Mouse (Mus musculus) Patski (cell line): ENCODE results near the gene Mvb12a. TPM values are rescaled to one million over a fixed set of nuclear protein-coding genes. Genes with fewer than 3 reads are reported as not detected.

ENCODE experiments used
- ATAC-seq: fragments of 100-300 bp; one replicate; pipeline ENCODE4 v1.8.0; 2021
- CTCF ChIA-PET: fragments of 350-600 bp; sonication (Branson Sonifier 250); formaldehyde crosslinking; loops from one replicate; lab custom pipeline; 2022; ENCODE audit warnings: inconsistent platforms; lab: Charles Lee
- POLR2A ChIA-PET: fragments of 350-600 bp; sonication (Branson Sonifier 250); formaldehyde crosslinking; loops from one replicate; lab custom pipeline; 2022; ENCODE audit warnings: antibody characterized with exemption, inconsistent platforms; lab: Charles Lee
- DNase-seq: peaks from one replicate; pipeline ENCODE4 v3.0.0-alpha.2; 2011; ENCODE audit warnings: low read depth, low spot score
- H3K27me3 ChIP-seq: fragments of 371-371 bp; one replicate; pipeline ENCODE4 v1.5.1; 2021
- CTCF ChIP-seq: fragments of 100-300 bp; IDR thresholded peaks from one replicate; pipeline ENCODE4 v1.5.1; 2021
- in situ Hi-C: fragments of 300-500 bp; cut with MboI; formaldehyde crosslinking; loops from 3 replicates; pipeline ENCODE4 v1.11.1; 2018; ENCODE audit warnings: low pct_unique_long_range_greater_than_20kb, mixed read lengths
- polyA plus RNA-seq: library from polyadenylated mRNA; unstranded; gene quantifications from one replicate; pipeline ENCODE4 v1.2.3, GENCODE M21; 2021

The Mvb12a gene
- polyA plus RNA-seq, 1 experiment from 2014 or later, result 103 TPM

GRCm38 (mm10) chr8:71595862-71596261 lies 53.1 kb downstream of the Mvb12a start:
- POLR2A ChIA-PET, result interaction anchor here (0.7 to 3.4 kb wide), 3 partner anchors 27 to 33 kb away, joined by 3 to 15 read pairs (median 12); partner anchors contain the start of gene Slc27a1
- H3K27me3 ChIP-seq, result no peaks in the 10 kb centered on the region
- ATAC-seq (peak; percentile 45), DNase-seq (no peak)
- TF ChIP-seq CTCF, result no peak
- in situ Hi-C loops, result no loop called here
- CTCF ChIA-PET, result interaction anchor here (0.7 to 2.7 kb wide), 13 partner anchors 9 to 68 kb away, joined by 3 to 11 read pairs (median 5); partner anchors contain the start of genes Colgalt1, Slc27a1 and Tmem221

DNA sequence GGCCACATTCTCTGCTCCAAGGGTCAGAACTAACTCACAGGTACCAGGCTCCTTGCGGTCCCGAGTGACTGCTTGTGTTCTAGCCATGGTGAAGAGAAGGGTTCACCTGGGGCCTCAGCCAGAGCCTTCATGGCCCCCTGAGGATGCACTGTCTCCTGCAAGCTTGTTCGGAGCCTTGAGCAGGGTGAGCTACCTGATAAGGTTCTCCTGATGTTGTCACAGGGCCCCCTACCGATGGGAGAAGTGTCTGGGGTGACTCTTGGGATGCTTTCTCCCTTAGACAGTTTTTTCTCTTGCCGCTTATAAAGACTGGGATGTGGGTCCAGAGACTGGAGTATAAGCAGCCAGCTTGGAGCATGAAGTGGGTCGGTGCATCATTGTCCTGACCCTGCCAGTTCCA lies 53.7 kb downstream of the Mvb12a start:
- POLR2A ChIA-PET, result interaction anchor here (0.7 to 3.4 kb wide), 3 partner anchors 27 to 33 kb away, joined by 3 to 15 read pairs (median 12); partner anchors contain the start of gene Slc27a1
- CTCF ChIA-PET, result interaction anchor here (0.7 to 2.7 kb wide), 11 partner anchors 8 to 67 kb away, joined by 3 to 11 read pairs (median 5); partner anchors contain the start of genes Colgalt1, Slc27a1 and Tmem221
- no peak for TF ChIP-seq CTCF
- H3K27me3 ChIP-seq, result no peaks in the 10 kb centered on the region
- DNase-seq, result no peak
- ATAC-seq, result no peak
- in situ Hi-C loops, result no loop called here

GRCm38 (mm10) chr8:71596798-71597197 lies 54.1 kb downstream of the Mvb12a start:
- ChIA-PET CTCF (interaction anchor here (0.9 to 2.7 kb wide), 7 partner anchors 10 to 64 kb away, joined by 5 to 11 read pairs (median 6); partner anchors contain the start of genes Colgalt1, Slc27a1 and Tmem221), POLR2A (no interaction called here)
- DNase-seq, result no peak
- H3K27me3 ChIP-seq, result no peaks in the 10 kb centered on the region
- in situ Hi-C loops, result no loop called here
- TF ChIP-seq CTCF, result no peak
- no peak for ATAC-seq

GRCm38 (mm10) chr8:71597451-71597850 lies 54.7 kb downstream of the Mvb12a start, which contains the start of gene Fam129c:
Fam129c (plus strand) TSS chr8:71597648.
- in situ Hi-C loops, result no loop called here
- ChIA-PET POLR2A (no interaction called here), CTCF (interaction anchor here (1.5 to 2.3 kb wide), 2 partner anchors 11 to 35 kb away, joined by 5 to 12 read pairs; no protein-coding TSS in a partner anchor)
- DNase-seq, result no peak
- no peaks in the 10 kb centered on the region for H3K27me3 ChIP-seq
- TF ChIP-seq CTCF, result no peak
- no peak for ATAC-seq

Other genes with a start within 250 kb of the Mvb12a start
- 123 TPM for gene Use1, start 176.1 kb upstream of the Mvb12a start, polyA plus RNA-seq
- gene Ocel1, start 171.6 kb upstream of the Mvb12a start, polyA plus RNA-seq, result 19.9 TPM
- 140 TPM for gene Nr2f6, start 161.0 kb upstream of the Mvb12a start, polyA plus RNA-seq
- 0.36 TPM for gene Ushbp1, start 147.1 kb upstream of the Mvb12a start, polyA plus RNA-seq
- gene Babam1, start 146.1 kb upstream of the Mvb12a start, polyA plus RNA-seq, result 103 TPM
- gene Ankle1, start 136.9 kb upstream of the Mvb12a start, polyA plus RNA-seq, result 9.0 TPM
- gene Abhd8, start 79.3 kb upstream of the Mvb12a start, polyA plus RNA-seq, result 73.0 TPM
- gene Mrpl34, start 78.0 kb upstream of the Mvb12a start, polyA plus RNA-seq, result 81.5 TPM
- gene Dda1, start 73.7 kb upstream of the Mvb12a start, polyA plus RNA-seq, result 67.8 TPM
- 38.2 TPM for gene Ano8, start 57.0 kb upstream of the Mvb12a start, polyA plus RNA-seq
- 44.1 TPM for gene Gtpbp3, start 54.8 kb upstream of the Mvb12a start, polyA plus RNA-seq
- 0.21 TPM for gene Plvap, start 31.2 kb upstream of the Mvb12a start, polyA plus RNA-seq
- 0.08 TPM for gene Ccdc194, start 17.2 kb upstream of the Mvb12a start, polyA plus RNA-seq
- gene Bst2, start 5.5 kb upstream of the Mvb12a start, polyA plus RNA-seq, result 141 TPM
- gene Tmem221, start 15.9 kb downstream of the Mvb12a start, polyA plus RNA-seq, result 3.4 TPM
- 0.85 TPM for gene Nxnl1, start 23.7 kb downstream of the Mvb12a start, polyA plus RNA-seq
- 40.9 TPM for gene Slc27a1, start 26.0 kb downstream of the Mvb12a start, polyA plus RNA-seq
- gene Pgls, start 49.3 kb downstream of the Mvb12a start, polyA plus RNA-seq, result 127 TPM
- gene Fam129c, start 54.7 kb downstream of the Mvb12a start, polyA plus RNA-seq, result 10.8 TPM
- gene Colgalt1, start 68.1 kb downstream of the Mvb12a start, polyA plus RNA-seq, result 117 TPM
- gene Unc13a, start 128.8 kb downstream of the Mvb12a start, polyA plus RNA-seq, result 2.5 TPM
- 26.7 TPM for gene Jak3, start 133.4 kb downstream of the Mvb12a start, polyA plus RNA-seq
- gene Insl3, start 146.3 kb downstream of the Mvb12a start, polyA plus RNA-seq, result 8.8 TPM
- gene B3gnt3, start 158.9 kb downstream of the Mvb12a start, polyA plus RNA-seq, result 1.4 TPM
- 5.6 TPM for gene Fcho1, start 182.8 kb downstream of the Mvb12a start, polyA plus RNA-seq